Mouse (Mus musculus) neural tube, embryonic 13.5 days (tissue): Measurements from ENCODE around the gene Srgap3. TPM values are rescaled to one million over a fixed set of nuclear protein-coding genes. Genes with fewer than 3 reads are reported as not detected.
A peak's percentile ranks its signal among the peaks of the same experiment; 100 is the strongest.

ENCODE experiments used
- ATAC-seq: fragments of 200-750 bp; cut with Nextera tagmentation; 2 replicates; pipeline ENCODE4 v1.8.0; 2017; ENCODE audit warnings: low read depth, mild to moderate bottlenecking, moderate TSS enrichment, moderate library complexity
- H3K27ac ChIP-seq: fragments of 300-500 bp; sonication (generic); replicated peaks from 2 replicates; pipeline ENCODE4 v1.5.1; 2015; ENCODE audit warnings: moderate library complexity, mild to moderate bottlenecking, inconsistent platforms
- H3K27me3 ChIP-seq: fragments of 300-500 bp; sonication (generic); 2 replicates; pipeline ENCODE4 v1.6.1; 2015; ENCODE audit warnings: mild to moderate bottlenecking, inconsistent platforms
- H3K36me3 ChIP-seq: fragments of 300-500 bp; sonication (generic); 2 replicates; pipeline ENCODE4 v1.6.1; 2015; ENCODE audit warnings: mild to moderate bottlenecking, inconsistent platforms
- H3K4me1 ChIP-seq: fragments of 300-500 bp; sonication (generic); replicated peaks from 2 replicates; pipeline ENCODE4 v1.6.1; 2015; ENCODE audit warnings: inconsistent platforms
- H3K4me2 ChIP-seq: fragments of 300-500 bp; sonication (generic); 2 replicates; pipeline ENCODE4 v1.6.1; 2015; ENCODE audit warnings: inconsistent platforms, mild to moderate bottlenecking, moderate library complexity
- H3K4me3 ChIP-seq: fragments of 300-500 bp; sonication (generic); 2 replicates; pipeline ENCODE4 v1.5.1; 2015; ENCODE audit warnings: mild to moderate bottlenecking, inconsistent platforms
- H3K9ac ChIP-seq: fragments of 300-500 bp; sonication (generic); 2 replicates; pipeline ENCODE4 v1.6.1; 2015; ENCODE audit warnings: moderate library complexity, mild to moderate bottlenecking, inconsistent platforms
- H3K9me3 ChIP-seq: fragments of 300-500 bp; sonication (generic); 2 replicates; pipeline ENCODE4 v1.6.1; 2016; ENCODE audit warnings: inconsistent platforms
- WGBS: fragments of 180-500 bp; shearing (Covaris S2); methylation state at CpG from one replicate; pipeline ENCODE4 v1.1.7; 2015; 5-methylcytosine and 5-hydroxymethylcytosine counted together
- polyA plus RNA-seq: library from polyadenylated mRNA; unstranded; fragments of >200 nt; fragmentation: Nextera tagmentation; extraction: Ambion mirVana; gene quantifications from 2 replicates; pipeline ENCODE4 v1.2.1, GENCODE M21; 2015

Srgap3 gene
- 29.2 and 30.8 TPM in 2 replicates for polyA plus RNA-seq

GRCm38 (mm10) chr6:112946895-112947436 lies at the start of gene Srgap3:
Gene Srgap3, minus strand, starts transcription at chr6:112947266.
- Histone ChIP-seq H3K36me3 (peaks cover 10% of the 10 kb centered on the region), H3K4me3 (peak within 1 kb of the TSS; percentile 80), H3K9me3 (no peaks in the 10 kb centered on the region), H3K27ac (peak within 1 kb of the TSS; percentile 96), H3K27me3 (no peaks in the 10 kb centered on the region), H3K9ac (peak within 1 kb of the TSS; percentile 96), H3K4me2 (peak within 1 kb of the TSS; percentile 86), H3K4me1 (peaks cover 46% of the 10 kb centered on the region)
- WGBS: 0% methylated on average over 31 of the region's 31 CpGs
- ATAC-seq: peak; percentile 92

GRCm38 (mm10) chr6:112995708-112996107 lies 48.6 kb upstream of the Srgap3 start:
- no peak for ATAC-seq
- no peaks in the 10 kb centered on the region for H3K36me3 ChIP-seq
- no peak overlapping the region for H3K27ac ChIP-seq
- WGBS: 39% methylated on average over 1 of the region's 1 CpGs
- no peaks in the 10 kb centered on the region for H3K9me3 ChIP-seq
- H3K9ac ChIP-seq: no peak overlapping the region
- no peaks in the 10 kb centered on the region for H3K27me3 ChIP-seq
- no peak overlapping the region for H3K4me3 ChIP-seq
- no peak overlapping the region for H3K4me2 ChIP-seq
- peaks cover 7% of the 10 kb centered on the region for H3K4me1 ChIP-seq

- WGBS: 71% methylated on average over 1 of the region's 1 CpGs
- no peak overlapping the region for H3K4me3 ChIP-seq
- no peak overlapping the region for H3K9ac ChIP-seq
- no peak overlapping the region for H3K27ac ChIP-seq
- H3K4me2 ChIP-seq: no peak overlapping the region
- H3K27me3 ChIP-seq: no peaks in the 10 kb centered on the region
- no peaks in the 10 kb centered on the region for H3K9me3 ChIP-seq
- no peaks in the 10 kb centered on the region for H3K36me3 ChIP-seq
- peaks cover 16% of the 10 kb centered on the region for H3K4me1 ChIP-seq
- no peak for ATAC-seq
Observed at GRCm38 (mm10) chr6:112990119-112990518, 43.1 kb upstream of the Srgap3 start.

- no peak overlapping the region for H3K27ac ChIP-seq
- 51% methylated on average over 9 of the region's 9 CpGs for WGBS
Observed at GRCm38 (mm10) chr6:112985362-112986314, 38.6 kb upstream of the Srgap3 start.

GRCm38 (mm10) chr6:112982241-112982640 lies 35.2 kb upstream of the Srgap3 start:
- Histone ChIP-seq H3K4me2 (no peak overlapping the region), H3K4me1 (peaks cover 22% of the 10 kb centered on the region), H3K27ac (no peak overlapping the region), H3K4me3 (no peak overlapping the region), H3K9ac (no peak overlapping the region), H3K9me3 (no peaks in the 10 kb centered on the region), H3K36me3 (no peaks in the 10 kb centered on the region), H3K27me3 (no peaks in the 10 kb centered on the region)
- 21% methylated on average over 7 of the region's 7 CpGs for WGBS
- ATAC-seq: 0 out of 2 replicates have a peak, but pooled peaks have one; percentile 38

More at GRCm38 (mm10) chr6:112985362-112986314, 38.6 kb upstream of the Srgap3 start:
- Histone ChIP-seq H3K9ac (no peak overlapping the region), H3K4me2 (no peak overlapping the region), H3K9me3 (no peaks in the 10 kb centered on the region), H3K27me3 (no peaks in the 10 kb centered on the region), H3K36me3 (no peaks in the 10 kb centered on the region), H3K4me1 (peaks cover 25% of the 10 kb centered on the region), H3K4me3 (no peak overlapping the region)
- ATAC-seq: no peak

- H3K9ac ChIP-seq: no peak overlapping the region
- 87% methylated on average over 3 of the region's 3 CpGs for WGBS
- H3K27me3 ChIP-seq: no peaks in the 10 kb centered on the region
- no peaks in the 10 kb centered on the region for H3K36me3 ChIP-seq
- H3K27ac ChIP-seq: no peak overlapping the region
- no peak for ATAC-seq
- H3K9me3 ChIP-seq: no peaks in the 10 kb centered on the region
- no peak overlapping the region for H3K4me2 ChIP-seq
- H3K4me3 ChIP-seq: no peak overlapping the region
- peaks cover 40% of the 10 kb centered on the region for H3K4me1 ChIP-seq
Observed at GRCm38 (mm10) chr6:112978947-112979346, 31.9 kb upstream of the Srgap3 start.

- no peak for ATAC-seq
- Histone ChIP-seq H3K27me3 (no peaks in the 10 kb centered on the region), H3K36me3 (no peaks in the 10 kb centered on the region), H3K4me1 (peaks cover 52% of the 10 kb centered on the region), H3K4me3 (no peak overlapping the region), H3K27ac (peak overlapping the region; percentile 56; the same call in 1 of the 2 replicates), H3K9me3 (no peaks in the 10 kb centered on the region), H3K9ac (no peak overlapping the region), H3K4me2 (no peak overlapping the region)
- WGBS: 78% methylated on average over 4 of the region's 4 CpGs
Observed at GRCm38 (mm10) chr6:112977246-112977645, 30.2 kb upstream of the Srgap3 start.

- no peak overlapping the region for H3K9ac ChIP-seq
- no peaks in the 10 kb centered on the region for H3K9me3 ChIP-seq
- no peaks in the 10 kb centered on the region for H3K36me3 ChIP-seq
- no peaks in the 10 kb centered on the region for H3K27me3 ChIP-seq
- H3K27ac ChIP-seq: peak overlapping the region; percentile 56; the same call in 1 of the 2 replicates
- ATAC-seq: no peak
- no peak overlapping the region for H3K4me3 ChIP-seq
- H3K4me1 ChIP-seq: peaks cover 54% of the 10 kb centered on the region
- no peak overlapping the region for H3K4me2 ChIP-seq
Observed at GRCm38 (mm10) chr6:112976541-112976940, 29.5 kb upstream of the Srgap3 start.

GRCm38 (mm10) chr6:112976136-112976535 lies 29.1 kb upstream of the Srgap3 start:
- peaks cover 58% of the 10 kb centered on the region for H3K4me1 ChIP-seq
- ATAC-seq: no peak
- H3K4me2 ChIP-seq: no peak overlapping the region
- no peak overlapping the region for H3K9ac ChIP-seq
- no peak overlapping the region for H3K27ac ChIP-seq
- no peaks in the 10 kb centered on the region for H3K27me3 ChIP-seq
- 80% methylated on average over 16 of the region's 16 CpGs for WGBS
- H3K4me3 ChIP-seq: no peak overlapping the region
- H3K36me3 ChIP-seq: no peaks in the 10 kb centered on the region
- H3K9me3 ChIP-seq: no peaks in the 10 kb centered on the region

- 38% methylated on average over 19 of the region's 19 CpGs for WGBS
- no peaks in the 10 kb centered on the region for H3K36me3 ChIP-seq
- H3K27me3 ChIP-seq: no peaks in the 10 kb centered on the region
- H3K4me2 ChIP-seq: peak overlapping the region; percentile 30; the same call in 1 of the 2 replicates
- H3K4me1 ChIP-seq: peaks cover 62% of the 10 kb centered on the region
- ATAC-seq: no peak
- H3K9ac ChIP-seq: peak overlapping the region; percentile 27
- no peaks in the 10 kb centered on the region for H3K9me3 ChIP-seq
- peak overlapping the region; percentile 82 for H3K27ac ChIP-seq
- H3K4me3 ChIP-seq: no peak overlapping the region
Observed at GRCm38 (mm10) chr6:112973786-112974720, 27.0 kb upstream of the Srgap3 start.

- Histone ChIP-seq H3K36me3 (no peaks in the 10 kb centered on the region), H3K9ac (0 out of 2 replicates have a peak overlapping the region, but pooled peaks have one; percentile 9), H3K4me1 (peaks cover 62% of the 10 kb centered on the region), H3K9me3 (no peaks in the 10 kb centered on the region), H3K4me3 (no peak overlapping the region), H3K27me3 (no peaks in the 10 kb centered on the region), H3K4me2 (peak overlapping the region; percentile 30), H3K27ac (peak overlapping the region; percentile 82)
- ATAC-seq: peak; percentile 84
- WGBS: 9% methylated on average over 18 of the region's 18 CpGs
Observed at GRCm38 (mm10) chr6:112972858-112973631, 26.0 kb upstream of the Srgap3 start.
